In genomic region chr4:119098216-119099210, GRCm38 (mm10) we compare ENCODE assay signal across 18 mouse cellular contexts. TPM values are rescaled to one million over a fixed set of nuclear protein-coding genes. Genes with fewer than 3 reads are reported as not detected.
DNase-seq lines count a peak whose midpoint lies in the region; ATAC-seq lines count a peak whose summit lies in the region.
"Had no signal": no experiment of that assay in that cellular context is flagged by ENCODE, and none has a peak within 500 bp of the region (broad histone marks: within the 10 kb centered on the region; RNA-seq: fewer than 3 reads in every experiment).

No protein-coding gene starts in this region.

- 61% methylated on average over 8 of the region's 8 CpGs for WGBS in heart, embryonic 10.5 days
- 61% methylated on average over 8 of the region's 8 CpGs for WGBS in forebrain, embryonic 14.5 days

- no peak overlapping the region for H3K4me2 ChIP-seq in forebrain, embryonic 14.5 days (ENCODE audit: low read length)
- H3K4me2 ChIP-seq: hindbrain, embryonic 15.5 days; stomach, embryonic 15.5 days had no signal

- 0 out of 2 replicates have a peak overlapping the region, but pooled peaks have one; percentile 17 for H3K27ac ChIP-seq in heart, embryonic 10.5 days
- H3K27ac ChIP-seq in forebrain, embryonic 14.5 days (ENCODE audit: low read depth, low read length) = no peak overlapping the region
- H3K27ac ChIP-seq: hindbrain, embryonic 15.5 days; liver, embryonic 14.5 days; stomach, embryonic 15.5 days had no signal

- H3K27me3 ChIP-seq in heart, embryonic 10.5 days (ENCODE audit: insufficient read depth, poor library complexity, severe bottlenecking) = peaks cover 10% of the 10 kb centered on the region; the same call in 1 of the 2 replicates
- H3K27me3 ChIP-seq in forebrain, embryonic 14.5 days (replicated peaks; ENCODE audit: control insufficient read depth, insufficient read depth, low read length) = no peaks in the 10 kb centered on the region
- H3K27me3 ChIP-seq: hindbrain, embryonic 15.5 days; stomach, embryonic 15.5 days had no signal

- H3K36me3 ChIP-seq in heart, embryonic 10.5 days = no peaks in the 10 kb centered on the region
- H3K36me3 ChIP-seq in forebrain, embryonic 14.5 days (ENCODE audit: control insufficient read depth, insufficient read depth, low read length) = no peaks in the 10 kb centered on the region
- H3K36me3 ChIP-seq: hindbrain, embryonic 15.5 days; stomach, embryonic 15.5 days had no signal

- H3K4me3 ChIP-seq in heart, embryonic 10.5 days = no peak overlapping the region
- H3K4me3 ChIP-seq in forebrain, embryonic 14.5 days (ENCODE audit: low read depth, low read length) = no peak overlapping the region
- H3K4me3 ChIP-seq: hindbrain, embryonic 15.5 days; stomach, embryonic 15.5 days had no signal

- no peak overlapping the region for H3K9ac ChIP-seq in forebrain, embryonic 14.5 days (ENCODE audit: low read length)
- H3K9ac ChIP-seq: hindbrain, embryonic 15.5 days; stomach, embryonic 15.5 days had no signal

- DNase-seq in adrenal gland, postnatal 10 days = peak; percentile 47
- no peak for DNase-seq in adrenal gland, adult (ENCODE audit: inconsistent age in 2 of 2, low spot score in 1 of 2)
- no peak for DNase-seq in heart, embryonic 10.5 days (ENCODE audit: low spot score)
- DNase-seq in heart, postnatal 4 days = no peak
- peak; percentile 34 for DNase-seq in 3134 (ENCODE audit: extremely low read depth, insufficient read length, low spot score)
- peak; percentile 60 for DNase-seq in forebrain, embryonic 14.5 days (ENCODE audit: low spot score)
- DNase-seq in cerebellum, adult 9-11 months = no peak
- DNase-seq in urinary bladder, postnatal 4 days (ENCODE audit: low spot score in 2 of 2) = no peak
- DNase-seq: cerebellum, adult 11 months; heart, adult 18-20 months; kidney, postnatal 14 days; lung, postnatal 10 days; spleen, adult 18-20 months; thymus, postnatal 14 days had no signal

- H3K9me3 ChIP-seq in heart, embryonic 10.5 days = no peaks in the 10 kb centered on the region
- no peaks in the 10 kb centered on the region for H3K9me3 ChIP-seq in forebrain, embryonic 14.5 days (replicated peaks; ENCODE audit: control insufficient read depth, low read length)
- H3K9me3 ChIP-seq: hindbrain, embryonic 15.5 days; stomach, embryonic 15.5 days had no signal

- ATAC-seq in forebrain, embryonic 14.5 days = 0 out of 2 replicates have a peak, but pooled peaks have one; percentile 23
- ATAC-seq: intestine, postnatal 0 days had no signal

- H3K4me1 ChIP-seq in heart, embryonic 10.5 days = peaks cover 47% of the 10 kb centered on the region
- no peaks in the 10 kb centered on the region for H3K4me1 ChIP-seq in forebrain, embryonic 14.5 days (ENCODE audit: control insufficient read depth, insufficient read depth, low read length)
- H3K4me1 ChIP-seq: hindbrain, embryonic 15.5 days had no signal

RNA-seq across cellular contexts. Expression of gene Slc2a1, which starts 10.0 kb away (rescaled TPM):
- total RNA-seq in adrenal gland, postnatal 10 days (2021) = 10 to 100 TPM in 1 of 2 experiments, 1 to 10 TPM in 1; 9.1 to 12.9 TPM
- 549 and 607 TPM in 2 replicates for polyA plus RNA-seq in heart, embryonic 10.5 days (2016; fragmentation: Nextera tagmentation; extraction: Ambion mirVana)
- total RNA-seq in heart, postnatal 4 days (2021) = 10 to 100 TPM; 15.2 to 16.2 TPM
- 85.3 and 96.7 TPM in 2 replicates for polyA plus RNA-seq in forebrain, embryonic 14.5 days (2014; fragmentation: Nextera tagmentation; extraction: Ambion mirVana)

Comparison
In these comparisons a context has a peak if more than half of its experiments do, and no peak if none do; other contexts are left out.
1. DNase-seq: peak in adrenal gland, postnatal 10 days (single experiment), 3134 (single experiment) and forebrain, embryonic 14.5 days (single experiment); none in adrenal gland, adult (0 of 2), heart, embryonic 10.5 days (single experiment), heart, postnatal 4 days (single experiment), cerebellum, adult 9-11 months (single experiment) and urinary bladder, postnatal 4 days (0 of 2).